Mouse (Mus musculus): ENCODE measurements at regions not wholly inside any gene's neighbourhood (a gene's known extent, or its start where the extent isn't known, plus 50 kb on each side); places are given as distances from the start of the nearest gene placed in this dataset.

GRCm38 (mm10) chr12:104637046-104638032 lies 114.4 kb downstream of the Dicer1 start:
- TF ChIP-seq CTCF (IDR thresholded peaks at IDR 0.05; ENCODE audit: extremely low read depth, insufficient read length, insufficient replicate concordance, low read depth, low read length) (no peak), POLR2A (IDR thresholded peaks at IDR 0.05; ENCODE audit: low read depth, low read length) (no peak)

Data from small intestine, adult 2 months (tissue).